Mouse (Mus musculus): ENCODE measurements around the gene Fbxo44. TPM values are rescaled to one million over a fixed set of nuclear protein-coding genes. Genes with fewer than 3 reads are reported as not detected.
A peak's percentile ranks its signal among the peaks of the same experiment; 100 is the strongest.

The Fbxo44 gene
- polyA plus RNA-seq, 1 experiment from 2014 or later: 44.9 TPM

DNA sequence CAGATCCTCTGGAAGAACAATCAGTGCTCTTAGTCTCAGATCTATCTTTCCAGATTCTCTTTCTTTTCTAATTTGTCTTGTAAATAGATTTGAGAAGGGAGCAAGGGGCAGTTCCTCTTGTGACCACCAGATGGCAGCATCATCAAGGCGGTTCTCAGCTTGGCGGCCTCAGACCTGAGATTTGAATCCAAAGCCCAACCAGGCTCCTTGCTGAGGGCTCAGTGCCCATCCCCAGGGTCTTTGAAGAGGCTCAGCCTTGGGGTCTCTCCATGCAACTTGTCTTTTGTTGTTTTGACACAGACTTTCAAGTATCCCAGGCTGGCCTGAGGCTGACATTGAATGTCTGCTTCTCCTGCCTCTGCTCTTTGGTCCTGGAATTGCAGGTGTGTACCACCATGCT lies 10.6 kb upstream of the Fbxo44 start:
- H3K36me3 ChIP-seq (ENCODE audit: control insufficient read depth, insufficient read depth, low read length): no peaks in the 10 kb centered on the region
- WGBS: 0% methylated on average over 2 of the region's 2 CpGs
- no peak overlapping the region for H3K4me2 ChIP-seq (ENCODE audit: low read depth, low read length, severe bottlenecking)
- no peak overlapping the region for H3K27ac ChIP-seq (ENCODE audit: low read depth, low read length)
- ATAC-seq (replicated peaks; ENCODE audit: low FRiP score) (no peak), DNase-seq (ENCODE audit: low spot score) (peak; percentile 79)
- peaks cover 8% of the 10 kb centered on the region for H3K4me1 ChIP-seq (replicated peaks; ENCODE audit: control insufficient read depth, insufficient read depth, low read length)
- no peak overlapping the region for H3K4me3 ChIP-seq (ENCODE audit: low read depth, low read length)
- no peak overlapping the region for H3K9ac ChIP-seq (ENCODE audit: low read length)
- H3K9me3 ChIP-seq (ENCODE audit: control insufficient read depth, low read length): no peaks in the 10 kb centered on the region
- H3K27me3 ChIP-seq (ENCODE audit: control insufficient read depth, insufficient read depth, low read length): peaks cover 56% of the 10 kb centered on the region

DNA sequence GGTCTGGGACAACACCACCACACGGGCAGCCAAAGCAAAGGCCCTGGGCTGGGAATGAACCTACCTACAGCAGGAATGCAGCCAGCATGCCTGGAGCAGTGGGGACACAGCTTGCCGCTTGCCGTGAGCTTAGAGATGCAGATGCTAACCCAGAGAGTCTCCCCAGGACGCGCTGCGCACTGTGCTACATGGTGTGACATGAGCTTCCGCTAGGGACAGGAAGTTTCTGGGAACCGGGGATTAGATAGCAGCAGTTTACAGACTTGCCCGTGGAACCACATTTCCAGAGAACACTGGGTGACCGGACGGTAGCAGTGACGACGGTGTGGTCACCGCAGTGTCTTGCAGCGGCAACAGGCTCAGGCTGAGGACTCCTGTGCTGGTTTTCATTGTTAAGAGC lies 9.3 kb upstream of the Fbxo44 start:
- no peaks in the 10 kb centered on the region for H3K9me3 ChIP-seq (ENCODE audit: control insufficient read depth, low read length)
- DNase-seq (ENCODE audit: low spot score) (no peak), ATAC-seq (replicated peaks; ENCODE audit: low FRiP score) (no peak)
- H3K4me3 ChIP-seq (ENCODE audit: low read depth, low read length): no peak overlapping the region
- no peak overlapping the region for H3K27ac ChIP-seq (ENCODE audit: low read depth, low read length)
- H3K27me3 ChIP-seq (ENCODE audit: control insufficient read depth, insufficient read depth, low read length): peaks cover 60% of the 10 kb centered on the region
- 28% methylated on average over 15 of the region's 15 CpGs for WGBS
- H3K9ac ChIP-seq (ENCODE audit: low read length): peak overlapping the region; percentile 27; the same call in 1 of the 2 replicates
- H3K4me1 ChIP-seq (replicated peaks; ENCODE audit: control insufficient read depth, insufficient read depth, low read length): peaks cover 8% of the 10 kb centered on the region
- no peaks in the 10 kb centered on the region for H3K36me3 ChIP-seq (ENCODE audit: control insufficient read depth, insufficient read depth, low read length)
- H3K4me2 ChIP-seq (ENCODE audit: low read depth, low read length, severe bottlenecking): no peak overlapping the region

DNA sequence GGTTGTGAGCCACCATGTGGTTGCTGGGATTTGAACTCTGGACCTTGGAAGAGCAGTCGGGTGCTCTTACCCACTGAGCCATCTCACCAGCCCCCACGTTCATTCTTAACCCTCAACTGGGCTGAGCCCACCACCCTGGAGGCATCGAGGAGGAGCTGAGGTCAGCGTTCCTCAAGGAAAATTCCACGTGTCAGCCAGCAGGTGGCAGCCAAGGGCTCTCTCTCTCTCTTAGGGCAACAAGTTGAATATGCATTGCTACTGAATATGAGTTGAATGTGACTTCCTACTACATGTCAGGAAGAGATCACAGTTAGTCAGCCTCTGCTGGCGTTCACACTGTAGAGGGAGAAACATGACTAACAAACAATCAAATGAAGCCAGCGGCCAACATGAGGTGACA lies 8.0 kb upstream of the Fbxo44 start:
- Histone ChIP-seq H3K4me3 (ENCODE audit: low read depth, low read length) (no peak overlapping the region), H3K27me3 (ENCODE audit: control insufficient read depth, insufficient read depth, low read length) (peaks cover 59% of the 10 kb centered on the region), H3K4me2 (ENCODE audit: low read depth, low read length, severe bottlenecking) (no peak overlapping the region), H3K36me3 (ENCODE audit: control insufficient read depth, insufficient read depth, low read length) (no peaks in the 10 kb centered on the region), H3K9me3 (ENCODE audit: control insufficient read depth, low read length) (no peaks in the 10 kb centered on the region), H3K27ac (ENCODE audit: low read depth, low read length) (no peak overlapping the region), H3K9ac (ENCODE audit: low read length) (no peak overlapping the region), H3K4me1 (replicated peaks; ENCODE audit: control insufficient read depth, insufficient read depth, low read length) (peaks cover 7% of the 10 kb centered on the region)
- DNase-seq (ENCODE audit: low spot score) (peak; percentile 84), ATAC-seq (replicated peaks; ENCODE audit: low FRiP score) (no peak)
- 34% methylated on average over 7 of the region's 7 CpGs for WGBS

DNA sequence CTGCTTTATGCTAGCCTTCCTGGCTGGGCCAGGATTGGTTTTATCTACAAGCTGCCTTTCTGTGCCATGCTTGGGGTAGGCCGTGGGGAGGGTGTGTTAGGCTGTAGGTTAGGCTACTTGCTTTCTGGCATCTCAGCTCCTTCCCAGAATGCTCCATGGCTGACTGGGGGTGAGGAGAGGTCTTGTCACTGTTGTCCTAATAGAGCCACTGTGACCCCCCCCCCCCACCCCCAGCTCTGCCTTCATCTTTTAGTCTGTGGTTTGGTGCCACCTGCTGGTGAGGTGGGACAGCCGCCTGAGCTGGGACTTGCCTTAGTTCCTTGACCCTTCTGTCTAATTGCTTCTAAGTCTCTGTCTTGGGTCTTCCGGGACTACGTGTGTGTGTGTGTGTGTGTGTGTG lies 6.7 kb upstream of the Fbxo44 start:
- DNase-seq (ENCODE audit: low spot score) (peak; percentile 81), ATAC-seq (replicated peaks; ENCODE audit: low FRiP score) (no peak)
- Histone ChIP-seq H3K9ac (ENCODE audit: low read length) (no peak overlapping the region), H3K27ac (ENCODE audit: low read depth, low read length) (no peak overlapping the region), H3K27me3 (ENCODE audit: control insufficient read depth, insufficient read depth, low read length) (peaks cover 58% of the 10 kb centered on the region), H3K4me2 (ENCODE audit: low read depth, low read length, severe bottlenecking) (peak overlapping the region; percentile 12; the same call in 1 of the 2 replicates), H3K9me3 (ENCODE audit: control insufficient read depth, low read length) (no peaks in the 10 kb centered on the region), H3K4me1 (replicated peaks; ENCODE audit: control insufficient read depth, insufficient read depth, low read length) (peaks cover 7% of the 10 kb centered on the region), H3K36me3 (ENCODE audit: control insufficient read depth, insufficient read depth, low read length) (no peaks in the 10 kb centered on the region), H3K4me3 (ENCODE audit: low read depth, low read length) (no peak overlapping the region)
- WGBS: 19% methylated on average over 4 of the region's 4 CpGs

DNA sequence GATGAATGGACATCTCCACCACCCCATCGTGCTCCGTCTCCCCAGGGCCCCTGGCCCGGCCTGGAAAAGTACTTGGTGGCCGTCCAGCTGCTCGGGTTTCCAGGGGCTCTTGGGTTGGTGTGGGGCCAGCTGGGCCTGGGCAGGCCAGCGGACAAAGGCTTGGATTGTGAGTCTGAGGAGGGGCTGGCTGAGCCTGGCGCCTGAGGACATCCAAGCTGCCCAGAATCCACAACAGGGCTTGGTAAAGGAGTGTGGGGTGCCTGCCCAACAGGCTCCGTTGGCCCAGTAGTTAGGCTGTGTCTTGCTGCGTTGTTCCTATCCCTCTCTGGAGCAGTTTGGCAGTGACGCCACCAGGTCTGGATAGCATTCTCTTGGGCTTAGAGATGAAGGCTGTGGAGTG lies 6.1 kb upstream of the Fbxo44 start:
- DNase-seq (ENCODE audit: low spot score) (no peak), ATAC-seq (replicated peaks; ENCODE audit: low FRiP score) (peak; percentile 7; the same call in 1 of the 2 replicates)
- H3K9me3 ChIP-seq (ENCODE audit: control insufficient read depth, low read length): no peaks in the 10 kb centered on the region
- no peak overlapping the region for H3K4me3 ChIP-seq (ENCODE audit: low read depth, low read length)
- no peaks in the 10 kb centered on the region for H3K36me3 ChIP-seq (ENCODE audit: control insufficient read depth, insufficient read depth, low read length)
- H3K27ac ChIP-seq (ENCODE audit: low read depth, low read length): no peak overlapping the region
- H3K4me1 ChIP-seq (replicated peaks; ENCODE audit: control insufficient read depth, insufficient read depth, low read length): peaks cover 7% of the 10 kb centered on the region
- H3K4me2 ChIP-seq (ENCODE audit: low read depth, low read length, severe bottlenecking): 0 out of 2 replicates have a peak overlapping the region, but pooled peaks have one; percentile 2
- no peak overlapping the region for H3K9ac ChIP-seq (ENCODE audit: low read length)
- WGBS: 3% methylated on average over 10 of the region's 10 CpGs
- H3K27me3 ChIP-seq (ENCODE audit: control insufficient read depth, insufficient read depth, low read length): peaks cover 60% of the 10 kb centered on the region

DNA sequence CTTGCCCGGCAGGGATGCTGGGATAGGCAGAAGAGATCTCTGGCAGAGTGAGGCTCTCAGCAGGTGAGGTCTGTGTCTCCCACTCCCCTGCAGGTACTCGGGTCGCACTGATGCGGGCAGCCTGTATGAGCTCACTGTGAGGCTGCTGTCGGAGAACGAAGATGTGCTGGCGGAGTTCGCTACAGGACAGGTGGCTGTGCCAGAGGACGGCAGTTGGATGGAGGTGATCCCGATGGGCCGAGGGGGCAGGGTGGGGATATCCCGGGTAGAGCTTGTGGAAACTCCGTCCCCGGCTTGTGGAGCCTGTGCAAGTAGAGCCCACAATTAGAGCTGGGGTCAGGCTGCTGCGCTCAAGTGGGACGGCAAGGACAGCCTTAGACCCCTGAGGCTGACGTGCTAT lies 5.3 kb upstream of the Fbxo44 start:
- Histone ChIP-seq H3K4me2 (ENCODE audit: low read depth, low read length, severe bottlenecking) (no peak overlapping the region), H3K4me3 (ENCODE audit: low read depth, low read length) (no peak overlapping the region), H3K27me3 (ENCODE audit: control insufficient read depth, insufficient read depth, low read length) (peaks cover 66% of the 10 kb centered on the region), H3K36me3 (ENCODE audit: control insufficient read depth, insufficient read depth, low read length) (no peaks in the 10 kb centered on the region), H3K9ac (ENCODE audit: low read length) (no peak overlapping the region), H3K9me3 (ENCODE audit: control insufficient read depth, low read length) (no peaks in the 10 kb centered on the region), H3K4me1 (replicated peaks; ENCODE audit: control insufficient read depth, insufficient read depth, low read length) (peaks cover 10% of the 10 kb centered on the region), H3K27ac (ENCODE audit: low read depth, low read length) (no peak overlapping the region)
- no peak for ATAC-seq (replicated peaks; ENCODE audit: low FRiP score)
- WGBS: 6% methylated on average over 17 of the region's 17 CpGs
- no peak for DNase-seq (ENCODE audit: low spot score)

DNA sequence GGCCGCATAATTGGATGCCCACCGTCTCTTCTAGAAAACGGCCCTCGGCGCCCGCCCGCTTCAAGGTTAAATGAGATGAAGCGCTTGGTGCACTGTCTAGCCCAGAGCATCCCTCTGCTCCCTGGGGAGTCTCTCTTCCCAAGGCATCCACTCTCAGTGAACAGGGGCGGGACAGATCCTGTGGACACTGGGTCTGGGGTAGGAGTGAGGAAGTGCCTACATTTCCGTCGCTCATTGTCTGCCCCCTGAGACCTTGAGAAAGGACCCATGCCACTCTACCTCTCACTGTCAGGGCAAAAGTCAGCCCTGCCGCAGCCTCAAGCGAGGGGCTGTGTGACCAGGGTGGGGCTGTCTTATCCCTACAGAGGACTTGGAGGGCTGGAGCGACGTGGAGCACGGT lies 4.2 kb upstream of the Fbxo44 start:
- Histone ChIP-seq H3K9me3 (ENCODE audit: control insufficient read depth, low read length) (no peaks in the 10 kb centered on the region), H3K9ac (ENCODE audit: low read length) (no peak overlapping the region; the same call in 1 of the 2 replicates), H3K36me3 (ENCODE audit: control insufficient read depth, insufficient read depth, low read length) (no peaks in the 10 kb centered on the region), H3K4me1 (replicated peaks; ENCODE audit: control insufficient read depth, insufficient read depth, low read length) (peaks cover 10% of the 10 kb centered on the region), H3K27ac (ENCODE audit: low read depth, low read length) (no peak overlapping the region), H3K4me2 (ENCODE audit: low read depth, low read length, severe bottlenecking) (peak overlapping the region; percentile 46), H3K27me3 (ENCODE audit: control insufficient read depth, insufficient read depth, low read length) (peaks cover 60% of the 10 kb centered on the region), H3K4me3 (ENCODE audit: low read depth, low read length) (peak overlapping the region; percentile 17)
- no peak for ATAC-seq (replicated peaks; ENCODE audit: low FRiP score)
- DNase-seq (ENCODE audit: low spot score): no peak
- 1% methylated on average over 15 of the region's 16 CpGs for WGBS

DNA sequence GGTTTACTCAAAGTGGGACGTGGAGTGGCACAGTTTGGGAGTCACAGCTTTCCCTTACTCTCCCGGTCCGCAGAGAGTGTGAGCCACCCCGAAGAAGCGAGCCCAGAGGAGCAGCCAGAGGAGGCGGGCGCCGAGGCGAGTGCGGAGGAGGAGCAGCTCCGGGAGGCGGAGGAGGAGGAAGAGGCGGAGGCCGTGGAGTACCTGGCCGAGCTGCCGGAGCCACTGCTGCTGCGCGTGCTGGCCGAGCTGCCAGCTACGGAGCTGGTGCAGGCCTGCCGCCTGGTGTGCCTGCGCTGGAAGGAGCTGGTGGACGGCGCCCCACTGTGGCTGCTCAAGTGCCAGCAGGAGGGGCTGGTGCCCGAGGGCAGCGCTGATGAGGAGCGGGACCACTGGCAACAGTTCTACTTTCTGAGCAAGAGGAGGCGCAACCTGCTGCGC lies 3.7 kb upstream of the Fbxo44 start:
- no peaks in the 10 kb centered on the region for H3K9me3 ChIP-seq (ENCODE audit: control insufficient read depth, low read length)
- H3K4me1 ChIP-seq (replicated peaks; ENCODE audit: control insufficient read depth, insufficient read depth, low read length): peaks cover 10% of the 10 kb centered on the region
- no peaks in the 10 kb centered on the region for H3K36me3 ChIP-seq (ENCODE audit: control insufficient read depth, insufficient read depth, low read length)
- peak overlapping the region; percentile 17 for H3K4me3 ChIP-seq (ENCODE audit: low read depth, low read length)
- 0% methylated on average over 29 of the region's 29 CpGs for WGBS
- ATAC-seq (replicated peaks; ENCODE audit: low FRiP score) (0 out of 2 replicates have a peak, but pooled peaks have one; percentile 8), DNase-seq (ENCODE audit: low spot score) (peak; percentile 87)
- peaks cover 57% of the 10 kb centered on the region for H3K27me3 ChIP-seq (ENCODE audit: control insufficient read depth, insufficient read depth, low read length)
- peak overlapping the region; percentile 29; the same call in 1 of the 2 replicates for H3K9ac ChIP-seq (ENCODE audit: low read length)
- H3K4me2 ChIP-seq (ENCODE audit: low read depth, low read length, severe bottlenecking): peak overlapping the region; percentile 46
- no peak overlapping the region for H3K27ac ChIP-seq (ENCODE audit: low read depth, low read length)

Data from forebrain, embryonic 11.5 days (tissue).